21 mouse cellular contexts compared by ENCODE assay signal in the genomic region with DNA sequence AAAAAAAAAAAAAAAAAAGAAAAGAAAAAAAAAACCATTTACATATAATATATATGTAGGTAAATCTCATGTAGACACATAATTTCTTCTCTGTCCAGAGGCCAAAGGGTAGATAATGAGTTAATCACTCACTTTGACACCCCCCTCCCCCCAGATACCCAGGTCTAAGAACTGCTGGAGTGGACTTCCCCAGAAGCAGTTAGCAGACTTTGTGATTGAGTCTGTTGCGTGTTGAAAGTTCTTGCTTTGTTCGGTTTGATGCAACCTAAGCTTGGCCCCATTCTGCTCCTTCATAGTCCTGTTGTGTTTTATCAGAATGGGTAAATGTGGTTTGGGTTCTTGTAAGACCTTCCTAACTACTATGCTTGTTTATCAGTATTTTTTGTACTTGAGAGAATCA.
"Had no signal": no experiment of that assay in that cellular context is flagged by ENCODE, and none has a peak within 500 bp of the region (broad histone marks: within the 10 kb centered on the region; RNA-seq: fewer than 3 reads in every experiment).

No protein-coding gene starts in this region.

- H3K4me1 ChIP-seq: limb, embryonic 10.5 days; liver, embryonic 13.5 days; neural tube, embryonic 12.5 days; neural tube, embryonic 15.5 days had no signal

- H3K9me3 ChIP-seq: limb, embryonic 10.5 days; limb, embryonic 13.5 days; liver, embryonic 13.5 days; neural tube, embryonic 12.5 days; neural tube, embryonic 15.5 days had no signal

- H3K4me3 ChIP-seq: layer of hippocampus, adult 2 months; limb, embryonic 10.5 days; limb, embryonic 13.5 days; liver, embryonic 13.5 days; neural tube, embryonic 12.5 days; neural tube, embryonic 15.5 days had no signal

- H3K27me3 ChIP-seq: limb, embryonic 13.5 days; liver, embryonic 13.5 days; neural tube, embryonic 12.5 days; neural tube, embryonic 15.5 days had no signal

- H3K4me2 ChIP-seq: limb, embryonic 13.5 days; liver, embryonic 13.5 days; midbrain, embryonic 11.5 days; neural tube, embryonic 12.5 days; neural tube, embryonic 15.5 days had no signal

- H3K9ac ChIP-seq: limb, embryonic 13.5 days; liver, embryonic 13.5 days; neural tube, embryonic 12.5 days; neural tube, embryonic 15.5 days had no signal

- H3K36me3 ChIP-seq: limb, embryonic 10.5 days; limb, embryonic 13.5 days; liver, embryonic 13.5 days; neural tube, embryonic 12.5 days; neural tube, embryonic 15.5 days had no signal

- H3K27ac ChIP-seq: kidney, postnatal 0 days; layer of hippocampus, adult 2 months; limb, embryonic 10.5 days; limb, embryonic 13.5 days; liver, embryonic 13.5 days; neural tube, embryonic 12.5 days; neural tube, embryonic 15.5 days had no signal

- DNase-seq: kidney, adult 8-10 months; kidney, postnatal 25 days; layer of hippocampus, adult 9-11 months; liver; liver, embryonic 13.5 days; lung, adult 2 months; lung, postnatal 14 days; lung, postnatal 4 days; midbrain, embryonic 14.5 days; retina, postnatal 1 day; right cerebral cortex, postnatal 25 days; spleen, adult 18-20 months; thymus, adult 18-20 months; thymus, postnatal 36 days had no signal
